Mouse (Mus musculus): ENCODE data around the gene Egflam. TPM values are rescaled to one million over a fixed set of nuclear protein-coding genes. Genes with fewer than 3 reads are reported as not detected.

Gene Egflam
- polyA plus RNA-seq, 1 experiment from 2014 or later, result 12.3 TPM

- H3K9me3 ChIP-seq (replicated peaks), result no peaks in the 10 kb centered on the region
- no peaks in the 10 kb centered on the region for H3K36me3 ChIP-seq
- H3K27ac ChIP-seq (replicated peaks), result no peak overlapping the region
- WGBS, result 57% methylated on average over 4 of the region's 4 CpGs
- H3K4me2 ChIP-seq, result no peak overlapping the region
- ATAC-seq (ENCODE audit: low FRiP score), result no peak
- H3K9ac ChIP-seq (replicated peaks), result no peak overlapping the region
- H3K27me3 ChIP-seq (replicated peaks), result no peaks in the 10 kb centered on the region
- no peaks in the 10 kb centered on the region for H3K4me1 ChIP-seq
- H3K4me3 ChIP-seq (replicated peaks), result no peak overlapping the region
Measured at GRCm38 (mm10) chr15:7288841-7289424, 109.3 kb downstream of the Egflam start.

GRCm38 (mm10) chr15:7287911-7288310, 110.3 kb downstream of the Egflam start:
- Histone ChIP-seq H3K4me1 (no peaks in the 10 kb centered on the region), H3K27me3 (replicated peaks) (no peaks in the 10 kb centered on the region), H3K9me3 (replicated peaks) (no peaks in the 10 kb centered on the region), H3K4me2 (no peak overlapping the region), H3K36me3 (no peaks in the 10 kb centered on the region), H3K9ac (replicated peaks) (no peak overlapping the region), H3K27ac (replicated peaks) (no peak overlapping the region), H3K4me3 (replicated peaks) (no peak overlapping the region)
- 81% methylated on average over 3 of the region's 3 CpGs for WGBS
- ATAC-seq (ENCODE audit: low FRiP score), result no peak

DNA sequence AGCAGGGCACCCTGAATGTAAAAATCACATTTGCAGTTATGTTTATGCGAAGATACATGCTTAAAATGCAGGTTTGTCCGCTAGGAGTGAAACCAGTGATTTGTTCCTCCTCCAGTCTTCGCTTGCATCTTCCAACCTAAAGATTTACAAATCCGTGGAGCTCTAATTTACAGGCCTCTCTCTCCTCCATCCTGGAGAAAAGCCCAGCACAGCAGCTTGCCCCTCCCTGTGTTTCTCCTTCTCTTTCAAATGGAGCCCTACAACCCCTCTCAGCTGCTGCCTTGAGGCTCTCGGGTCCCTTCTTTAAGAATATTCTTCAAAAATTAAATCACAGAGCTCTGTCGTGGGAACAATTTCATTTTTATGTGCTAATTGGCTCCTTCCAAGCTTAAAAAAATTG, 116.6 kb downstream of the Egflam start:
- 57% methylated on average over 6 of the region's 6 CpGs for WGBS
- Histone ChIP-seq H3K4me3 (replicated peaks) (no peak overlapping the region), H3K27me3 (replicated peaks) (no peaks in the 10 kb centered on the region), H3K9me3 (replicated peaks) (no peaks in the 10 kb centered on the region), H3K4me1 (no peaks in the 10 kb centered on the region), H3K4me2 (no peak overlapping the region), H3K9ac (replicated peaks) (no peak overlapping the region), H3K27ac (replicated peaks) (no peak overlapping the region), H3K36me3 (no peaks in the 10 kb centered on the region)
- peak; percentile 57; the same call in 1 of the 2 replicates for ATAC-seq (ENCODE audit: low FRiP score)

DNA sequence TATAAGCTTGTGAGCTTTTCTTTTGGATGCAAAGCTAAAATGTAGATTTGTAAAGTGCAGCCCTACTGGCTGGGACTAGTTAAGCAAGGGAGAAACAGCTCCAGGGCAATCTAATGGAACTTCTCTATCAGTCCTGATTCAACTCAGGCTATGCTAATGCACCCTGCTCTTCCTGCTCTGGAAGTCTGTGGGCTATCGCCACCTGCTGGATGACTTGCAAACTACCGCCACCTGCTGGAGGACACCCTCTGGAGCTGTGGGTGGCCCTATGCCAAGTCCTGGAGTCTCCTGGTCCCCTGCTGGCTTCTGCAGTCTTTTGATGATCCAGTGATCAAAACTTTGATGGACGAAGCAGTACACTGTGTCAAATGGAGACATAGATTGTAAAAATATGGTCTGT, 134.4 kb downstream of the Egflam start:
- peak; percentile 50; the same call in 1 of the 2 replicates for ATAC-seq (ENCODE audit: low FRiP score)
- Histone ChIP-seq H3K27ac (replicated peaks) (no peak overlapping the region), H3K27me3 (replicated peaks) (no peaks in the 10 kb centered on the region), H3K9me3 (replicated peaks) (no peaks in the 10 kb centered on the region), H3K4me1 (no peaks in the 10 kb centered on the region), H3K36me3 (no peaks in the 10 kb centered on the region), H3K4me3 (replicated peaks) (no peak overlapping the region), H3K4me2 (no peak overlapping the region), H3K9ac (replicated peaks) (no peak overlapping the region)
- 23% methylated on average over 3 of the region's 3 CpGs for WGBS

DNA sequence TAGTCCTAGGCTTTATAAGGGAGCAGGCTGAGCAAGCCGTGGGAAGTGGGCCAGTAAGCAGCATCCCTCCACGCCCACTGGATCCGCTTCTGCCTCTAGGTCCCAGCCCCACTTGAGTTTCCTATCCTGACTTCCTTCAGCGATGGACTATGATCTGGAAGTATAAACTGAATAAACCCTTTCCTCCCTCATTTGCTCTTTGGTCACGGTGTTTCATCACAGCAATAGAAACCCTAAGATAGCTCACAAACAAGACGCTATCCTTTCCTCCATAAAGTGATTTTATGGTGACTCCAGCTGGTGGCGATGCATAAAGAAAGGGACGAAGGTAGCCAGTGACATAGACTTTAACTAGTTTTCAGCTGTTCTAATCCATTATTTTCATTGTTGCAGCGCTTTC, 134.9 kb downstream of the Egflam start:
- Histone ChIP-seq H3K4me3 (replicated peaks) (no peak overlapping the region), H3K4me2 (no peak overlapping the region), H3K9ac (replicated peaks) (no peak overlapping the region), H3K9me3 (replicated peaks) (no peaks in the 10 kb centered on the region), H3K27me3 (replicated peaks) (no peaks in the 10 kb centered on the region), H3K36me3 (no peaks in the 10 kb centered on the region), H3K4me1 (no peaks in the 10 kb centered on the region), H3K27ac (replicated peaks) (no peak overlapping the region)
- ATAC-seq (ENCODE audit: low FRiP score), result no peak
- WGBS, result 88% methylated on average over 9 of the region's 9 CpGs

DNA sequence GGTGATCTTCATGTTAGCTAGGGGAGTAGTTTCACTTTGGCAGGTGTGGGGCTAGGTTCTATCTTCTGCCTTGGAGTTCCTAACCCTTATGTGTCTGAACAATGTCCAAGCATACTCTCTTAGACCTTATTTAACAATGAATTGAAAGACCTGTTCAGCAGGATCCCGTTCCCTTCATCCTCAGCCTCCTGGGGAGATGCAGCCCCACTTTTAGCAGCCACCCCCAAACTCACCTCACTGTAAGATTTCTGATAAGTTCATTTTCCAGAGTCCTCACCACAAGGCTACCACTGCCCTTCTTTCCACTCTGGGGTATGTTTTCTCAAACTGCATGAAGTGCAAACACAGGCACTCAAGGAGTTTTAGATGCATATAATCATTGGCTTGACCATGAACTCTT, 136.8 kb downstream of the Egflam start:
- Histone ChIP-seq H3K36me3 (no peaks in the 10 kb centered on the region), H3K27me3 (replicated peaks) (no peaks in the 10 kb centered on the region), H3K4me1 (no peaks in the 10 kb centered on the region), H3K9me3 (replicated peaks) (no peaks in the 10 kb centered on the region), H3K27ac (replicated peaks) (no peak overlapping the region), H3K4me3 (replicated peaks) (no peak overlapping the region), H3K4me2 (no peak overlapping the region), H3K9ac (replicated peaks) (no peak overlapping the region)
- ATAC-seq (ENCODE audit: low FRiP score), result no peak
- WGBS, result 92% methylated on average over 1 of the region's 1 CpGs

DNA sequence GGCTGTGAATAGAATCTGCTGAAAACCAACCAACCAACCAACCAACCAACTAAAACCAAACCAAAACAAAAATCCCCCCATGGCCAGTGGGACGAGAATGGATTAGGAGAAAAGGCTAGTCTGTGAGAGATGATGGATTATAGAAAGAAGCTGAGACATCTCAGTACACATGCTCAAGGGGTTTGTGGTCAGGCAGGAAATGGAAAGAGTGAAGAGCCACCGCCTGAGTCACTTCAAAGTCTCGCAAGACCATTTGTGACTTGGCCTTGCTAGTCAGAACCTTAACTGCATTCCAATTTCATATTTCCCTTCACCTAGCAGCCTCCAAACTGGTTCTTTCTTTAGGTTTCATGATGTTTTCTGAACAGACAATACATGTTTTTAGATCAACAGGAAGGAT, 141.6 kb downstream of the Egflam start:
- no peak overlapping the region for H3K4me3 ChIP-seq (replicated peaks)
- H3K27ac ChIP-seq (replicated peaks), result no peak overlapping the region
- no peaks in the 10 kb centered on the region for H3K9me3 ChIP-seq (replicated peaks)
- no peaks in the 10 kb centered on the region for H3K4me1 ChIP-seq
- H3K9ac ChIP-seq (replicated peaks), result no peak overlapping the region
- whole genome bisulfite sequencing, result 92% methylated on average over 3 of the region's 3 CpGs
- no peaks in the 10 kb centered on the region for H3K27me3 ChIP-seq (replicated peaks)
- ATAC-seq (ENCODE audit: low FRiP score), result no peak
- H3K36me3 ChIP-seq, result no peaks in the 10 kb centered on the region
- no peak overlapping the region for H3K4me2 ChIP-seq

GRCm38 (mm10) chr15:7253326-7253725, 144.9 kb downstream of the Egflam start:
- peaks cover 5% of the 10 kb centered on the region; the same call in 1 of the 2 replicates for H3K36me3 ChIP-seq

GRCm38 (mm10) chr15:7252106-7252636, 146.0 kb downstream of the Egflam start:
- no peak overlapping the region for H3K9ac ChIP-seq (replicated peaks)
- peaks cover 5% of the 10 kb centered on the region; the same call in 1 of the 2 replicates for H3K36me3 ChIP-seq
- peaks cover 10% of the 10 kb centered on the region; the same call in 1 of the 2 replicates for H3K9me3 ChIP-seq (replicated peaks)
- no peak overlapping the region for H3K27ac ChIP-seq (replicated peaks)
- no peaks in the 10 kb centered on the region for H3K27me3 ChIP-seq (replicated peaks)
- H3K4me2 ChIP-seq, result no peak overlapping the region
- no peak for ATAC-seq (ENCODE audit: low FRiP score)
- 86% methylated on average over 12 of the region's 12 CpGs for WGBS
- no peaks in the 10 kb centered on the region for H3K4me1 ChIP-seq
- H3K4me3 ChIP-seq (replicated peaks), result no peak overlapping the region

More at GRCm38 (mm10) chr15:7253326-7253725, 144.9 kb downstream of the Egflam start:
- H3K9ac ChIP-seq (replicated peaks), result no peak overlapping the region
- no peak overlapping the region for H3K27ac ChIP-seq (replicated peaks)
- no peaks in the 10 kb centered on the region for H3K27me3 ChIP-seq (replicated peaks)
- 95% methylated on average over 6 of the region's 6 CpGs for WGBS
- ATAC-seq (ENCODE audit: low FRiP score), result no peak
- peaks cover 10% of the 10 kb centered on the region; the same call in 1 of the 2 replicates for H3K9me3 ChIP-seq (replicated peaks)
- H3K4me1 ChIP-seq, result no peaks in the 10 kb centered on the region
- no peak overlapping the region for H3K4me3 ChIP-seq (replicated peaks)
- H3K4me2 ChIP-seq, result no peak overlapping the region

GRCm38 (mm10) chr15:7251042-7251441, 147.2 kb downstream of the Egflam start:
- Histone ChIP-seq H3K9ac (replicated peaks) (no peak overlapping the region), H3K27me3 (replicated peaks) (no peaks in the 10 kb centered on the region), H3K27ac (replicated peaks) (no peak overlapping the region), H3K4me3 (replicated peaks) (no peak overlapping the region), H3K36me3 (peaks cover 5% of the 10 kb centered on the region; the same call in 1 of the 2 replicates), H3K4me1 (no peaks in the 10 kb centered on the region), H3K4me2 (no peak overlapping the region), H3K9me3 (replicated peaks) (peaks cover 10% of the 10 kb centered on the region; the same call in 1 of the 2 replicates)
- 96% methylated on average over 9 of the region's 9 CpGs for WGBS
- ATAC-seq (ENCODE audit: low FRiP score), result no peak

- ATAC-seq (ENCODE audit: low FRiP score), result no peak
- WGBS, result 85% methylated on average over 4 of the region's 4 CpGs
Measured at GRCm38 (mm10) chr15:7249216-7249615, 149.0 kb downstream of the Egflam start.

GRCm38 (mm10) chr15:7247321-7247720, 150.9 kb downstream of the Egflam start:
- 91% methylated on average over 8 of the region's 8 CpGs for WGBS
- Histone ChIP-seq H3K27ac (replicated peaks) (no peak overlapping the region), H3K4me1 (no peaks in the 10 kb centered on the region), H3K9me3 (replicated peaks) (peaks cover 10% of the 10 kb centered on the region; the same call in 1 of the 2 replicates), H3K9ac (replicated peaks) (no peak overlapping the region), H3K4me3 (replicated peaks) (no peak overlapping the region), H3K4me2 (no peak overlapping the region), H3K36me3 (peaks cover 5% of the 10 kb centered on the region; the same call in 1 of the 2 replicates), H3K27me3 (replicated peaks) (no peaks in the 10 kb centered on the region)
- ATAC-seq (ENCODE audit: low FRiP score), result no peak

More at GRCm38 (mm10) chr15:7249216-7249615, 149.0 kb downstream of the Egflam start:
- H3K4me2 ChIP-seq, result no peak overlapping the region
- H3K9ac ChIP-seq (replicated peaks), result no peak overlapping the region
- H3K27me3 ChIP-seq (replicated peaks), result no peaks in the 10 kb centered on the region
- H3K4me1 ChIP-seq, result no peaks in the 10 kb centered on the region
- no peak overlapping the region for H3K4me3 ChIP-seq (replicated peaks)
- H3K27ac ChIP-seq (replicated peaks), result no peak overlapping the region
- H3K36me3 ChIP-seq, result peaks cover 5% of the 10 kb centered on the region; the same call in 1 of the 2 replicates
- peaks cover 10% of the 10 kb centered on the region; the same call in 1 of the 2 replicates for H3K9me3 ChIP-seq (replicated peaks)
